Mouse (Mus musculus) megakaryocyte, embryonic 14.5 days (primary cell): Measurements from ENCODE around the gene Wbp1l.

Experiments used
- FLI1 ChIP-seq: IDR thresholded peaks from 2 replicates; pipeline ENCODE4 v1.6.1; 2012; ENCODE audit warnings: low read length, inconsistent platforms, mixed read lengths
- GATA1 ChIP-seq: IDR thresholded peaks from 3 replicates; pipeline ENCODE4 v1.6.1; 2012; ENCODE audit warnings: mixed read lengths, low read length, inconsistent platforms, borderline replicate concordance

DNA sequence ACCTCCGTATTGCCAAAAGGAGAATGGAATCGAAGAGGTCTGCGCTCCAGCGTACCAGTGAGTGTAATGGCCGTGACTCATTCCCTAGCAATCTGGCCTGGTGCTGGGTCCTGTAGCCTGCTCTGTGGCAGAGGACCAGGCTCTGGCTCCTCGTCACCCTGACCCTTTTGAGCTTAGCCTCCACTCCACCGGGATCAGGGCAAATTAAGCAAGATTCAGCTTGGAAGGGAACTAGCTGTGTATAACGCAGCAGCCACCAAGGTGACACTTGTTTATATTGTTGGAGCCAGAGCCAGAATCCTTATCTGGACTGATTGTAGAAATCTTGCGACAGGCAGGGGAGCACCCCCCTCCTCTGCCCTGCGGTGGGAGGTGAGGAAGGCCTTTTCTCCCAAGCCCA lies 29.5 kb downstream of the Wbp1l start:
- TF ChIP-seq GATA1 (no peak), FLI1 (no peak)
